Mouse (Mus musculus): ENCODE data around the gene Nwd1. TPM values are rescaled to one million over a fixed set of nuclear protein-coding genes. Genes with fewer than 3 reads are reported as not detected.

The Nwd1 gene
- polyA plus RNA-seq, 1 experiment from 2014 or later: 0.23 TPM

Small RNAs within 50 kb of the gene (microRNA-seq; reads per million reads assigned to microRNA genes)
- gene Gm26237: not detected

Other genes with a start within 250 kb of the Nwd1 start
- 30.5 and 42.0 TPM in 2 replicates for gene Eps15l1, start 225.3 kb upstream of the Nwd1 start, polyA plus RNA-seq (2015; fragmentation: Nextera tagmentation; extraction: Ambion mirVana)
- 1.1 and 1.2 TPM in 2 replicates for gene Calr3, start 202.8 kb upstream of the Nwd1 start, polyA plus RNA-seq (2015; fragmentation: Nextera tagmentation; extraction: Ambion mirVana)
- 8.6 and 11.0 TPM in 2 replicates for gene 1700030K09Rik, start 202.8 kb upstream of the Nwd1 start, polyA plus RNA-seq (2015; fragmentation: Nextera tagmentation; extraction: Ambion mirVana)
- gene Cherp, start 171.5 kb upstream of the Nwd1 start, polyA plus RNA-seq (2015; fragmentation: Nextera tagmentation; extraction: Ambion mirVana): 36.1 and 44.9 TPM in 2 replicates
- 12.7 and 18.6 TPM in 2 replicates for gene Slc35e1, start 154.1 kb upstream of the Nwd1 start, polyA plus RNA-seq (2015; fragmentation: Nextera tagmentation; extraction: Ambion mirVana)
- 8.8 and 11.5 TPM in 2 replicates for gene Med26, start 98.4 kb upstream of the Nwd1 start, polyA plus RNA-seq (2015; fragmentation: Nextera tagmentation; extraction: Ambion mirVana)
- 94.2 and 102 TPM in 2 replicates for gene Smim7, start 75.6 kb upstream of the Nwd1 start, polyA plus RNA-seq (2015; fragmentation: Nextera tagmentation; extraction: Ambion mirVana)
- gene Tmem38a, start 74.7 kb upstream of the Nwd1 start, polyA plus RNA-seq (2015; fragmentation: Nextera tagmentation; extraction: Ambion mirVana): 87.4 and 91.5 TPM in 2 replicates
- 139 and 161 TPM in 2 replicates for gene Sin3b, start 76.6 kb downstream of the Nwd1 start, polyA plus RNA-seq (2015; fragmentation: Nextera tagmentation; extraction: Ambion mirVana)
- gene F2rl3, start 115.2 kb downstream of the Nwd1 start, polyA plus RNA-seq (2015; fragmentation: Nextera tagmentation; extraction: Ambion mirVana): 1.0 and 1.3 TPM in 2 replicates

Data from heart, embryonic 15.5 days (tissue).